Mouse (Mus musculus) spleen, adult 2 months (tissue): Measurements from ENCODE around the gene Cep128. TPM values are rescaled to one million over a fixed set of nuclear protein-coding genes. Genes with fewer than 3 reads are reported as not detected.
"Not testable (repeated sequence)": the region's sequence is repeated elsewhere in the genome, so short reads cannot be mapped to it uniquely, and the experiment has no call there.

ENCODE experiments used
- DNase-seq, 2 experiments: peaks; one replicate each; pipeline versions ENCODE4 v3.0.0 to v3.0.0-alpha.2; 2012 to 2021; ENCODE audit warnings: low spot score in 2 of 2, low read depth in 1 of 2
- H3K27ac ChIP-seq: fragments of 200-500 bp; 2 replicates; pipeline ENCODE4 v1.5.1; 2012; ENCODE audit warnings: low read length, inconsistent platforms; ENCODE audit not compliant: insufficient read depth
- H3K27me3 ChIP-seq: fragments of 200-500 bp; 2 replicates; pipeline ENCODE4 v1.6.1; 2012; ENCODE audit warnings: mild to moderate bottlenecking, moderate library complexity, low read length, inconsistent platforms; ENCODE audit not compliant: control insufficient read depth, insufficient read depth
- H3K36me3 ChIP-seq: fragments of 200-500 bp; 2 replicates; pipeline ENCODE4 v1.6.1; 2012; ENCODE audit warnings: mild to moderate bottlenecking, low read length, inconsistent platforms; ENCODE audit not compliant: control insufficient read depth, insufficient read depth
- H3K4me1 ChIP-seq: fragments of 200-500 bp; 2 replicates; pipeline ENCODE4 v1.6.1; 2011; ENCODE audit warnings: inconsistent platforms; ENCODE audit not compliant: control insufficient read depth, insufficient read depth, insufficient read length
- H3K4me3 ChIP-seq: fragments of 200-500 bp; 2 replicates; pipeline ENCODE4 v1.5.1; 2011; ENCODE audit warnings: mild to moderate bottlenecking, inconsistent platforms; ENCODE audit not compliant: insufficient read depth, insufficient read length; ENCODE audit errors: extremely low read depth
- CTCF ChIP-seq: fragments of 200-500 bp; IDR thresholded peaks from 2 replicates; pipeline ENCODE4 v1.5.1; 2011; ENCODE audit warnings: mild to moderate bottlenecking, inconsistent platforms; ENCODE audit not compliant: insufficient read depth, insufficient read length, insufficient replicate concordance; ENCODE audit errors: extremely low read depth
- POLR2A ChIP-seq: fragments of 200-500 bp; IDR thresholded peaks from 2 replicates; pipeline ENCODE4 v1.6.1; 2011; ENCODE audit warnings: low read depth, low read length, inconsistent platforms
- WGBS: fragments of 180-500 bp; shearing (Covaris S2); methylation state at CpG from one replicate; pipeline ENCODE4 v1.1.7; 2018; 5-methylcytosine and 5-hydroxymethylcytosine counted together
- polyA plus RNA-seq: library from polyadenylated mRNA; depleted of rRNA; stranded (reverse); fragments of >200 nt; gene quantifications from 2 replicates; pipeline ENCODE4 v1.2.3, GENCODE M21; 2012

Cep128 gene
- polyA plus RNA-seq, 1 experiment, result 4.7 TPM

DNA sequence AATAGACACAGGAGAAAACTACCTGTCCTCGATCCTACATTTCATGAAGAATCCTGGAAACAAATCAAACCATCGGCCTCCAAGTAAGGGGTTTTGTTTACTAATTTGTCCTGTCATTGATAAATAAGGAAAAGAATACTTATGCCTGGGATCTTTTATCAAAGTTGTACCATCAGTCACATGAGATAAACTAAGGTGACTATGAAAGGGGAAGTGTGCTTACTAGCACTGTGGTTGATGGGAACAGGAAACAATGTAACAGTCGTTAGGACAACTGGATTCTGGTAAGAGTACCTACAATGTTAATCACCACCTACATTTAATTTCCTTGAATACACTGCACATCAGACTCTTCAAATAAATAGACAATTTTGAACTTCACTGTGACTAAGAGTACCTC is 15.0 kb downstream of the Cep128 start:
- H3K4me3 ChIP-seq, result no peak overlapping the region
- no peak for DNase-seq
- H3K4me1 ChIP-seq, result no peaks in the 10 kb centered on the region
- no peaks in the 10 kb centered on the region for H3K36me3 ChIP-seq
- no peak overlapping the region for H3K27ac ChIP-seq
- WGBS, result 66% methylated on average over 3 of the region's 3 CpGs
- no peak for TF ChIP-seq CTCF
- no peak for TF ChIP-seq POLR2A
- H3K27me3 ChIP-seq, result no peaks in the 10 kb centered on the region

GRCm38 (mm10) chr12:91353783-91354182 is 30.4 kb downstream of the Cep128 start:
- no peak for DNase-seq
- no peak overlapping the region for H3K4me3 ChIP-seq
- TF ChIP-seq POLR2A (no peak), CTCF (no peak)
- no peaks in the 10 kb centered on the region for H3K36me3 ChIP-seq
- H3K27ac ChIP-seq, result no peak overlapping the region
- 85% methylated on average over 8 of the region's 8 CpGs for WGBS
- H3K4me1 ChIP-seq, result no peaks in the 10 kb centered on the region
- no peaks in the 10 kb centered on the region for H3K27me3 ChIP-seq

GRCm38 (mm10) chr12:91338656-91339055 is 45.6 kb downstream of the Cep128 start:
- not testable (repeated sequence) for H3K4me1 ChIP-seq, H3K27ac ChIP-seq, DNase-seq, H3K36me3 ChIP-seq, H3K27me3 ChIP-seq, H3K4me3 ChIP-seq
- WGBS, result 98% methylated on average over 13 of the region's 13 CpGs

DNA sequence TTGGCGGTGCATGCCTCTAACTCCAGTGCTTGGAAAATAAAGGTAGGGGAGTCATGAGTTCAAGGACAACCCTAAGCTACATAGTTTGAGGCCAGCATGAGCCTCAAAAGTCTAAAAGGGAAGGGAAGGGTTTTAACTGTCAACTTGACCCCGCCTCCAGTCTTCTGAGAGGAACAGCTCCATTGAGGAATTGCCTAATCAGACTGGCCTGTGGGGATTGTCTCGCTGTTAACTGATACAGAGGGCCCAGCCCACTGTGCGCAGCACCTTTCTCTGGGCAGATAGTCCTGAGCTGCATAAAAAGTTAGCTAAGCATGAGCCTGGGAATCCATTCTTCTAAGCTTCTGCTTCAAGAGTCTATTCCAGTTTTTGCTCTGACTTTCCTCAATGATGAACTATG is 56.7 kb downstream of the Cep128 start:
- Histone ChIP-seq H3K4me3 (no peak overlapping the region), H3K36me3 (no peaks in the 10 kb centered on the region), H3K27ac (no peak overlapping the region), H3K27me3 (no peaks in the 10 kb centered on the region), H3K4me1 (no peaks in the 10 kb centered on the region)
- TF ChIP-seq CTCF (no peak), POLR2A (no peak)
- no peak for DNase-seq
- 81% methylated on average over 4 of the region's 4 CpGs for whole genome bisulfite sequencing

GRCm38 (mm10) chr12:91326104-91326503 is 58.1 kb downstream of the Cep128 start:
- Histone ChIP-seq H3K27ac (no peak overlapping the region), H3K4me3 (no peak overlapping the region), H3K36me3 (no peaks in the 10 kb centered on the region), H3K4me1 (no peaks in the 10 kb centered on the region), H3K27me3 (no peaks in the 10 kb centered on the region)
- WGBS, result 85% methylated on average over 6 of the region's 6 CpGs
- no peak for DNase-seq
- TF ChIP-seq POLR2A (no peak), CTCF (no peak)

DNA sequence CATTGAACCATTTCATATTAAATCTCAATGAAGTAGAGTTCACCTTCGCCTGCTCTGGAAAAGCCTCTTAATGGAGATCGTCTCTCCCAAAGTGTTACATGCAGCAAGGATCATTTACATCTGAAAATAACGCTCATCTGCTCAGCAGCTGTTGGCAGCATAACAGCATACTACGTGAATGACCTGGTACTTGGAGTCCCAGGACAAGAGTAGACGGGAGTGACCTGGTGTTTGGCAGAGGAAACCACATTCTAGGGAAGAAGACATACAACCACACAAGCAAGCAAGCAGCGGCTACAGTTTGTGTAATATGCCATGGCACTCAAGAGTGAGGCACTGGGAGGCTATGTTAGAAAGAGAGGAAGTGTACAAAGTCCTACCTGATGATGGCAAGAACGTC is 69.2 kb downstream of the Cep128 start:
- DNase-seq, result no peak
- Histone ChIP-seq H3K27me3 (no peaks in the 10 kb centered on the region), H3K36me3 (no peaks in the 10 kb centered on the region), H3K27ac (no peak overlapping the region), H3K4me1 (no peaks in the 10 kb centered on the region), H3K4me3 (no peak overlapping the region)
- TF ChIP-seq POLR2A (no peak), CTCF (no peak)
- WGBS, result 96% methylated on average over 7 of the region's 7 CpGs

DNA sequence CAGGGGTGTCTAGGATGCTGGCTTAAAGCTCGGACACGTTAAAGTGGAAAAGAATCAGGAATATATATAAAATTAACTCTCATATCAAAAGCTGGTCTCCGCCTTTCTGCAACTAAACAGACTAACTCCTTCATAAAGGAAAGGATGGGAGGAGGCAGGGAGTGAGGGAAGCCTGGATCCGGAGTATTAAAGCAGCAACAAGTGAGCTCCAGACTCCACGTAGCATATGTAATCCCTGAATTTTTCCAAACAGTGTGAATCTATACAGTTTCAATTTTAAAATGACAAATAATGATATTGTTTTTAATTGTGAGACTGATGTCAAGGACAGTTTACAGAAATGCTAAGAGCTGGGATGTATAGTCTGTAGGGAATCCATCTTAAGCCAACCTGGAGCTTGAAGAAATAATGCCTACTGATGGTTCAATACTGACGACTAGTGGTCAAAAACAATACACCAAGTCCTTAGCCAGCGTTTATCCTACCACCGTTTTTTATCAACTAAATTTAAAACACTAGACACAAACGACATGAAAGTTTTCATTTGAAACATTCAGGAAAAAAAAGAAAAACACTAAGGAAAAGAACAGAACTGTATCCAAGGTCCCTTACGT is 70.1 kb downstream of the Cep128 start:
- Histone ChIP-seq H3K27me3 (no peaks in the 10 kb centered on the region), H3K36me3 (no peaks in the 10 kb centered on the region), H3K27ac (no peak overlapping the region), H3K4me3 (no peak overlapping the region), H3K4me1 (no peaks in the 10 kb centered on the region)
- TF ChIP-seq CTCF (no peak), POLR2A (no peak)
- DNase-seq, result no peak
- WGBS, result 68% methylated on average over 10 of the region's 10 CpGs

- no peak for DNase-seq
- Histone ChIP-seq H3K4me1 (no peaks in the 10 kb centered on the region), H3K36me3 (no peaks in the 10 kb centered on the region), H3K4me3 (no peak overlapping the region), H3K27ac (no peak overlapping the region), H3K27me3 (no peaks in the 10 kb centered on the region)
- TF ChIP-seq POLR2A (no peak), CTCF (no peak)
- 83% methylated on average over 4 of the region's 4 CpGs for WGBS
These were observed 71.6 kb downstream of the Cep128 start for GRCm38 (mm10) chr12:91312591-91312990.
